Mouse (Mus musculus): ENCODE results near the gene Lfng.

The Lfng gene

DNA sequence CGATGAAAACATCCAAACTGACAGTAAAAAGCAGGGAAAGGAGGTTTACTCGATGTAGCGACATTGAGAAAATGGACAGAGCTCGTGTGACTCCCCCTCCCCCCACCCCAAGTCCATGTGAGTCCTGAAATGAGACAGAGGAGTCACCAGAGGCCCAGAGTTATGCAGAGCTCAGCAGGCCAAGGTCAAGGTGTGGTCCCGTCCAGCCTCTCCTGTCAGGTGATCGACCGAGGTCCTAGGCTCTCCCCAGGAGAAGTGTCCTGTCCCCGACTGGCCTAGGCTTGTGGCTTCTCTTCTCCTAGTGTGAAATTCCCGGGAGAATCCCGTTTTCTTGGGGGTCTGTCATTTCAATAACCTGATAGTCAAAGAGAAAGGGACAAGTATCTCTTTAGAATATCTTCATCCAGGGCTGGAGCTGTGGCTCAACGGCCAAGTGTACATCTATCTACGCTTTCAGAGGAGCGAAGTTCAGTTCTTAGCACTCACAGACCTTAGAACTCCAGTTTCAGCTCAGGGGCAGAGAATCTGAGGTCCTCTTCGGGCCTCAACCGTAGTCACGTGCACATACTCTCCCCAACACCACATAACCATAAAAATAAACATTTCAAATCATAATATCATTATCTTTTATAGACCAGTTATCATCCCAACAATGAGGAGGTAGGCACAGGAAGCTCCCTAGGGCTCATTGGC is 17.9 kb upstream of the Lfng start:
- no peak for DNase-seq (ENCODE audit: low read depth, low spot score)

DNA sequence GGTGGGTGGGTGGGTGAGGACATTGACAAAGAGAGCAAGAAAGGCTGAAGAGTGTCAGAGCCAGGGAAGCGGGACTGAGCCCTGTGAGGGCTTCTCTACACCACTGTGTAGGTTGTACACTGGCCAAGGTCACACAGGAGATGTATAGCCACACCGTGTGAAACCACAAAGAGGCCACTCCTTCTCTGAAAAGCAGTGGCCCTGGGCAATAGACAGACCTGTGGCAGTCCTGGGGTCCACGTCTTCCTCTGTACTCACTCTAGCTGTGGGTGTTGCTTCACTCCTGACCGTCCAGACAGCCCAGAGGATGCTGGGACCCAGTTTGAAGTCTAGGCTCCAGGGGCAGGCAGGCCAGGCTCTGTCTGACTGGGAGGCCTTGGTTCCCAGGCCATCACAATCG is 12.3 kb upstream of the Lfng start:
- DNase-seq (ENCODE audit: low read depth, low spot score): no peak

DNA sequence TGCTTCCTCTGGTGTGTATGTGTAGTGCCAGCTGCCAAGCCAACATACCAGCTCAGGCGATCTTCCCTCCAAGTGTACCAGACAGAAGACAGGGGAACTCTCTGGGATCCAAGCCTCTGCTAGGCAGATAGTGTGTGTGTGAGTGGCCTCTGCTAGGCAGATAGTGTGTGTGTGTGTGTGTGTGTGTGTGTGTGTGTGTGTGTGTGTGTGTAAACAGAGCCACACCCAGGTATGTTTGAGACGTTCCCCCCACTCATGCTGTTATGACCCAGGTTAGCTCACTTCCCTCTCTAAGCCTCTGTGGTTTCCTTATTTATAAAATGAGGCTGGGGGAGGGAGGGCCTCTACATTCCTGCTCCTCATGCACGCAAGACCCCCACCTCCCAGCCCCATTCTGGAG is 10.7 kb upstream of the Lfng start:
- DNase-seq (ENCODE audit: low read depth, low spot score): no peak

DNA sequence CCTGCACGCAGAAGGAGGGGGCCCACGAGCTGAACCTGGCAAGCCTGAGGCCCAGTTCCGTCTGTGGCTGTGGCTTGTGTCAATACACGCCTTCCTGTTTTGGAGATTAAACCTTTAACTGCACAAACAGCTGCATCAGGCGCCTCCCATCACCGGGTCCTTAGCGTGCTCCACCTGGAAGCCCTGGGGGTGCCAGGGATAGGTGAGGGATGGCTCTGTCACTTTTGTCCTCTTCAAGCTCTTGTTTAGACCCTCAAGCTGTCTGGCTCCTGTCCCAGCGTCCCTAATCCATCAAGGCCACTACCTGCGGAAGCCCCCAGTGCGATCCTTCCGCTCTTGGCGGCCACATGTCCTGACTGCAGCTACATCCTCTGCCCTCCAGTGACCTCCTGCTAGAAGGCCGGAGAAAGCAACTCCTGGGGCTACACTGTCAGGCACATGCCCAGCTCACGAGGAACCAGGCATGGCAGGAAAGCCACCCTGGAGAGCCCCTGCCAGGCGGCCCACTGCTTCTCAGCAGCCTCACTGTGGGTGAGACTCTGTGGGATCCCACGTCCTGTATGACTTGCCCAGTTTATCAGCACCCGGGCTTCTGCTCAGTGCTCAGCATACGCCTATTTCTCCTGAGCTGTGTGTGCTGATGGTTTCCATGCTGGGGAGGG is 10.1 kb upstream of the Lfng start:
- DNase-seq (ENCODE audit: low read depth, low spot score): no peak

DNA sequence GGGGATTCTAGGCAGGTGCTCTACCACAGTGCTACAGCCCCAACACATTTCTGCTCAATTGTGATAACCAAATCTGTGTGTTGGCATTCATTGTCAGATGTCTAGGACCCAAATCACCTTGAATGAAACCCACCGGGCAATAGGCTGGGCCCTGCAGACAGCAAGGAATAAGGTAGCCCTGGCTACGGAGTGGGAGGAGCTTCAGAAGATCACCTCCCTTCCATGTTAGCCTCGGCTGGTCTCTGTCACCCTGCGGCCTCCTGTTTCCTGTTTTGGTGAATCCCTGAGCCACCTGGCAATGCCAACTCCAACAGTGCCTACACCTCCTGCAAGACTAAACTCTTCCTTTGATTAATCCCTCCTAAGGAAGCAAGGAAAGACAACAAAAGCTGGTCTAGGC is 9.3 kb upstream of the Lfng start:
- no peak for DNase-seq (ENCODE audit: low read depth, low spot score)

DNA sequence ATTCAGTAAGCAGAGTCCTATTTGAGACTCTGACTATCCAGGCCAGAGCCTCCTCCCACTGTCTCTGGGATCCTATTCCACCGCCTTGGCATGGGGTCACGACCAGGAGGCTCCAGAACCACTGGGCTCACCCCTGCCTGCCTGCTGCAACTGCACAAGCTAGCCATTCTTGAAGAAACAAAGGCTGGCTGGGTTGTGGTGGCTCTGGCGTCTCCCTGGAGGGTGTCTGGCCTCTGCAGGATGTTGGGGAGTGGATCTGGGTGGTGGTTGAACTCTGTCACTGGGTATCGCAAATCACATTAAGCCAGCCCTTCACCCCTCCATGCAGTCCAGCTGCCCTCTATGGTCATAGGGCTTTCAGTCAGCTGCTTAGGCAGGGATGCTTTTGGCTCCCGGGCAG is 7.2 kb upstream of the Lfng start:
- DNase-seq (ENCODE audit: low read depth, low spot score): no peak

DNA sequence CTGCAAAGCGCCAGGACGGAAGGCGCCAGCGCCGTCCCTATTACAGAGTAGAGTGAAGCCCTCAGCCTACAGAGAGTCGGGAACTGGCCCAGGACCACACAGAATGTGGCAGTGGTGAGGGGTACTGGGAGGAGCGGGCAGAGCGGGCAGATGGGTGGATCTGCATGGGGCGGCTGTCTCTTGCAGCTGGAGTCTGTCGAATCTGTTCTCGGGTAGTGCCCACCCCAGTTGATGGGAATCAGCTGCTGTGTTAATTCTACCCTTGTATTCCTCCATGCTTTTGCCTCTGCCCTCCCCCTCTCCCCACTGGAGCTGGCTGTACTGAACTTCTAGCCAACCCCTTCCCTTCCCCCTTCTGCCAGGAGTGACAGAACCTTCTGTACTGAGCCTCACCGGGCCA is 5.4 kb upstream of the Lfng start:
- no peak for DNase-seq (ENCODE audit: low read depth, low spot score)

DNA sequence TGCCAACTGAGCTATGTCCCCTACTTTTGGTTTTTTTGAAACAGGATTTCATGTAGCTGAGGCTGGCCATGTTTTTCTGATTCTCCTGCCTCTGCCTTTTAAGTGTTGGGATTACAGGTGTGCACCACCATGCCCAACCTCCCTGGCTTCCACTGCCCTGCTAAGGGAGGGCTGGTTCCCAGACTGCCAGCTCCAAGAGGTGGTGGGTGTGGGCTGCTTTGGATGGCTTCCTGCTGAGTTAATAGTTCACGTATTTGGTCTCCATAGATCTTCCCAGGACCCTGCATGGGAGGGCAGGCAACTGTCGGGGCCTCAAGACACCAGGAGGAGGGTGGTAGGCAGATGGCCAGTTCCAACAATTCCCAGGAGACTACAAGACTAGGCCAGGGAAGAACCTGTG is 4.6 kb upstream of the Lfng start:
- no peak for DNase-seq (ENCODE audit: low read depth, low spot score)

DNA sequence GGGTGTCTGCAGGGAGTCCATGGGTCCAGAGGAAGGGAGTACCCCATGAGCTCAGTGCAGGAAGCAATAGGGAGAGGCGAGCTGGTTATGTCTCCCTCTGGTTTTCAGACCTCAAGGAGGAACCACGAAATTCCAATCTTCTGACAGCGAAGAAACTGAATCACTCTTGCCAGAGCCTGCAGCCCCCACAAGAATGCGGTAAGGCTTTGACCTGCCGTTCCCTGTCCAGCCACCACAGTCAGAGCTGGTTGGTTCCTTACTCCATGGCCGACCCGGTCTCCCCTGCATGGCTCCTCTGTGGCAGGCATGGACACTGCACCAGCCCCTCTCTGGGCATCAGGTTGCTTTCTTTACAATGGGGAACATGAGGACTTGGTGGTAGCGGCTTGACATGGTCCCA is 2.7 kb upstream of the Lfng start:
- DNase-seq (ENCODE audit: low read depth, low spot score): no peak

DNA sequence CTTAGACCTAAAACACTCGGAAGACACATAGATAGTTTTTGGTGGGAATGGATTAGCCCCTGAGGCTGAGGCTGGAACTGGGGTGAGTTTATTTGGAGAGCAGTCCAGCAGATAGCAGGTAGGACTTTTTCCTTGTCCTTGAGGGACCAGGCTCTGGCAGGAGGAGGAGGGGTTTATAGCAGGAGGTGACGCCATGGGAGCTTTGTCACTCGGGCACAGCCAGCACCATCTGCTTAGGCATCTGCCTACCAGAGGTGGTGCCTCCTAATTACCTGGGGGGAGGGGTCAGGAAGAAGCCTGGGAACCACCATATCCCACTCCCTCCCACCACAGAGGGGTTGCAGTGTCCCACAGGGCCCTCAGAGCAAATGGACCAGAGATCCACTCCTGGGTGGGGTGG is 1.9 kb upstream of the Lfng start:
- DNase-seq (ENCODE audit: low read depth, low spot score): no peak

DNA sequence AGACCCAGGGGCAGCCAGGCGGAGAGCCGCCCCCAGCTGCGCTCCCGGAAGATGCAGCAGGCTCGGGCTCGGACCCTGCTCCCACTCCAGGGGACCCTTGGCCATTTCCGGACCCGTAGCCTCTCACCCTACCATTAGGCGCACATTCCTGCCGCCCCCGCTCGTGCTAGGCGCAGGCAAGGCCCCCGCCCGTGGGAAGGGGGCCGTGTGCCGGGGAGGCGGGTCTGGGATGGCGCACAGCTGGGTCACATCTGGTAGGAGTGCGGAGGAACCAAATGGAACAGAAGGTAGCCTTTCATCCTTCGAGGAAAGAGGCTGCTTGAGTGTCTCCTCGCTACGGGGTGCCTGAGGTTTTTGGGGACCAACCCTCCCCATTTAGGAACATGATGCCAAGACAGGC is 734 bp upstream of the Lfng start:
- no peak for DNase-seq (ENCODE audit: low read depth, low spot score)

DNA sequence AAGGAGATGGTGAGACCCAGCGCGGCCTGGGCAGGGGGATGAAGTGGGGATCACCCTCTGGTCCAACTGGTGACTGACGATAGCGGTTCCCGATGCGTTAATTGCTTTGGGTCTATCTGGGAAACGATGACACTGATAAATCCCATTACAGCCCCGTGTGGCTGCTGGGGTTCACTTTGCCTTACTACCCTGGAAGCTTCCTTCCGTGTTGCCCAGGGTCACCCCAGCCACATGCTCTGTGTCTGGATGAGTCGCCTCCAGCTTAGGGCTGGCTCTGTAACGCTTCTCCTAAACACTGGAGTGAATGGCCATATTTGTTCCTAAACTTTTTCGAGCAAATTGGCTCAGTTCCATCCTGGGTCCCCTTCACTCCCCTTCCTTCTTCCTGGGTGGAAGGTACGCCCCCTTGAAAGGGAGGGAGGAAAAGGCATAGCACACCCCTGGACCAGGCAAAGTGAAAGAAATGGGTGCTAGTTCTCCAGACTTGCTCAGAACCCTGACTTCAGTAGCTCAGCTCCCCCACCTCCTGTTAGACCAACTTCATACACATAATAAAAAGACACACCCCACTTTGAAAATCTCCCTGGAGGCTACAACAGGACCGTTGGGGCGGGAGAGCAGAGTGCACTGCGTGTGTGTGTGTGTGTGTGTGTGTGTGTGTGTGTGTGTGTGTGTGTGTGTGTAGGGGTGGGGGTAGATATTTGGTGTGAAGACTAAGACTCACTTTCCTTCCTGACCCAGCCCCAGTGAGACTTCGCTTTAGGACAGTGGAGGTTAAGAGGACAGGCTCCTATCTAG is 915 bp downstream of the Lfng start:
- DNase-seq (ENCODE audit: low read depth, low spot score): no peak

DNA sequence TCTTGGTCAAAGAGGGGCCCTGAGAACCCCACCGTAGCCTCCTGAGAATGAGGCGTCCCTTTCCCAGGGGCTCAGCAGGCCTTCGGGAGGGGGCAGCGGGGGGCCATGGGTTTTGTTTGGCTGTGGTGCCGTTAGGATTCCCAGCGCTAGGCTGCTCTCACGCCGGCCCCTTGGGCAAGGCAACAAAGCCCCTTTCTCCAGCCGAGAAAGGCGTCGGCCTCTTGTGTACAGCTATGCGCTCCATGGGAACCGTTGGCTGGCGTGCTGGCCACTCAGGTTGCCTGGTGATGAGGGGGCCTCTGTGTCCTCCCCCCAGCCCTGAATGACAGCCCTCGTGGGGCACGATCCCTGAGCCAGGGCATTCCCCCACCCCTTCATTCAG is 1.5 kb downstream of the Lfng start:
- DNase-seq (ENCODE audit: low read depth, low spot score): no peak

DNA sequence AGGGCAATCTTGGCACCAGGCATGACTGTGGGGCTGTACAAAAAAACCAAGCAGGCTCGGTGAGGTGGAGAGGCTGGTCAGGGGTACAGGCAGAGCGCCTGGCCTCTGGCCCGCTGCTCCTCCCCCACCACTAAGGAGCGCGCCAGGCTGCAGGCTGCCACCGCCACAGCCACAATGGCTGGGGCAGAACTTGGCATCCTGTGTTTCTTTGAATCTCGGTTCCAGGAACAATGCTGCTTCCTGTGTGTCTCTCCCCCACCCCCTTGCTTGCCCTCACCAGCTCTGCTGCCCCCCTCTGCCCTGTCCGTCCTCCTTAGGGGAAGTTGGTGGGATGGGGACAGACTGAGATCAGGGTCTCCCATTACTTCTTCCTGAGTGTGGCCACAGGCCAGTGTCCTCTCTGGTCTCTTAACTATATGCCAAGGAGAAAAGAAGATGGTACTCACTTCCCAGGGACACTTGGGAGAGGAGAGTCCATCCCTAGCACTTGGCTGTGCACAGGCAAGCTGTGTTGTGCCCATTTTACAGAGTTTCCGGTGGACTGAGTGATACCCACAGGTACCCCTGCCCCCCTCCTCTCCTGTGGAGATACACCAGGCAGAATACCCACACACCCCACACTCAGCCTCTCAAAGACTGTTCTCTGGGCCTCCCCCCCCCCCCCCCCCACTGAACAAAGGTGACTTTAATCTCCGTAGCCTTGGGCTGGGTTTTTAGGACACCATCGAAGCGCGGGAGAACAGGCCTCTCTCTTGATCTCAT is 2.6 kb downstream of the Lfng start:
- no peak for DNase-seq (ENCODE audit: low read depth, low spot score)

DNA sequence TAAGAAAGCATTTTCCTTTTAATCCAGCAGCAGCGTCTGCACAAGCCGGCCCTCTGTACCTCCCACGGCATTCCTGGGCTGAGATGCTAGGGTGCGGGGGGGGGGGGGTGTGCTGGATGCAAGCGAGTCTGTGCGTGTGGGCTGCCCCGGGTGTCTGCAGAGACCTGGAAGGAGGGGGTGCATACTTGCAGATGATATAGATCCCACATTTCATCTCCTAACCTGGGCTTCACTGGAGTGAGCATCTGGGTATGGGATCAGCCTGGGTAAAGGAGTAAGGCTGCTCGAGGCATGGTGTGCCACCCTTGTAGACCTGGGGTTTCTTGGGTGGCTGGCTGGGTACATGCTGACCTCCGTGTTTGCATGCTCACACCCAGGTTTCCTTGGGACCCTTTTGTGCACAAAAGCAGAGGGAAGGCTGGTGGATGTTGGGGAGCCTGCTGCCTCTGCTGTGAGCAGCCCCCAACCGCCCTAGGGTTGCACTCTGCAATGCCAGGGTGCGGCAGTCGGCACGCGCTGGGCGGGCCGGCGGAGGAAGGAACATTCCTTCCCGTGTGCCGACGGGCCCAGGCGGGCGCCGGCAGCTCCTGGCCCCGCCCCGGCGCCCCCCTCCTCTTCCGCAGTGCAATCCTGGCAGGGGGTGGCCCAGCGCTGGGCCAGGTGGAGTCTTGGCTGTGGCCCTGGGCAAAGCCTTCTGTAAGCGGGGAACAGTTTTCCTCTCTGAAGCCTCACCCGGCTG is 3.3 kb downstream of the Lfng start:
- no peak for DNase-seq (ENCODE audit: low read depth, low spot score)

DNA sequence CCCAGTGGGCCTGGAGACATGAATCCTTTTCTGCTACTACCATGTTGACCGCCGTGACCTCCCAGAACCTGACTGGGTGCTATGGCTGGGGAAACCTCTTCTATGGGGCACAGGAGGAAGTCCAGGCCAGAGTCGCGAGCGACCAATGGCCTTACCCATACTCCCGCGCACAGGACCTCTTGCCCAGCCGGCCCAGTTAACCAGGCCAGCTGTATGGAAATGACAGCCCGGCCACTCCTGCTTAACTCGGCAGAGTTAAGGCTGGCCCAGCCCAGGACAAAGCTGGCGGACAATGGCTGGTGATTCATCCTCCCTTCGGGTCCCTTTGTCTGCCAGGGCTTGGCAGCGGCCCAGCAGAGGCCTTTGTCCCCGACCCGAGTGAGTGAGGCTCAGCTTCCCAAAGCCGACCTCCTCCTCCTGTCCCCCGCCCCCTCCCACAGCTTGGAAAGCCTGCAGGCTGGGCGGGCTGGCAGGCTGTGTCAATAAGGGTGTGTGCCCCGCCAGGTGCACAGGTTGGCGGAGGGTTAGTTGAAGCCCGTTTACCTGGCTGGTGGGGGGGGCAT is 4.0 kb downstream of the Lfng start:
- peak; percentile 62 for DNase-seq (ENCODE audit: low read depth, low spot score)

DNA sequence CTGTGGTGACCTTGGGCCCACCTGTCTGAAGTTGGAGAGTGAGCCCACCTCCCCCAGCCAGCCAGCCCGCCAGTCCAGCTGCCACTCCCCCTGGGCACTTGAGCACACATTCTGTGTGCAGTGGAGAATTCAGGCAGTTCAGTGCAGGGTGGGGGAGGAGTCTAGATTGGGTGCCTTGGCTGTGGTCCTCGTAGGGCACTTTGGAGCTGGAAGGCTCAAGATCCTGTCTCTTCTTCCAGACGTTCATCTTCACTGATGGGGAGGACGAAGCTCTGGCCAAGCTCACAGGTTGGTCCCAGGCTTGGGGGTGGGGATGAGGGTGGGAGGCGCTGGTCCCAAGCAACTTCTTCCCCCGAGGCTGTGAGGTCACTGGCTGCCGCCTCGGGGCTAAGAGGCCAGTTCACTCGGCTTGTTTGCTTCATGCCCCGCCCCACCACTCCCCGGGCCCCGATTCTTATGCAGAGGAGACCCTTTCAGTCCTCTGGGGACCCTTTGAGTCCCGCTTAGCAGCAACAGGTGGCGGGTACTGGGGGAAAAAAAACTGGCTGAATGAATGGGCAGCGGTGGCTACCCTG is 4.6 kb downstream of the Lfng start:
- DNase-seq (ENCODE audit: low read depth, low spot score): no peak

DNA sequence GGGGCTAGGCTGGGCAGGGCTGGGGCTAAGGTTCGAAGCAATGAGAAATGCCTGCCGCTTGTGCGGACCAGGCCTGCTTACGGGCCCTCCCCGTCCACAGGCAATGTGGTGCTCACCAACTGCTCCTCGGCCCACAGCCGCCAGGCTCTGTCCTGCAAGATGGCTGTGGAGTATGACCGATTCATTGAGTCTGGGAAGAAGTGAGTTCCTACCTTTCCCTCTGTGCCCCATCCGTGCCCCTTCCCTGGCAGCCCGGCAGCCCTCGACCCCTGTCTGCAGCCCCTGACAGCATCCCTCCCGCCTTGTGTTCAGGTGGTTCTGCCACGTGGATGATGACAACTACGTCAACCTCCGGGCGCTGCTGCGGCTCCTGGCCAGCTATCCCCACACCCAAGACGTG is 5.1 kb downstream of the Lfng start:
- no peak for DNase-seq (ENCODE audit: low read depth, low spot score)

DNA sequence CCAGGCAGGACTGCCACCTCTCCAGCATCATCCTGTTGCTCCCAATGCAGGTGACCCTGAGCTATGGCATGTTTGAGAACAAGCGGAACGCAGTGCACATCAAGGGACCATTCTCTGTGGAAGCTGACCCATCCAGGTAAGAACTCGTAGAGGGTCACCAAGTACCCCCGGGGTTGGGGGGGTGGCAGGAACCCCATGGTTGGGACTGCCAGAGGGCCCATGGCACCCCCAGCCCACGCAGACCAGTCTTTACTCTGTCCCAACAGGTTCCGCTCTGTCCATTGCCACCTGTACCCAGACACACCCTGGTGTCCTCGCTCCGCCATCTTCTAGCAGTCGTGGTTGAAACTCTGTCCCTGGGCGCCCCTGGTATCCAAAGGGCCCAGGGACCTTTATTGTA is 7.0 kb downstream of the Lfng start:
- DNase-seq (ENCODE audit: low read depth, low spot score): no peak

DNA sequence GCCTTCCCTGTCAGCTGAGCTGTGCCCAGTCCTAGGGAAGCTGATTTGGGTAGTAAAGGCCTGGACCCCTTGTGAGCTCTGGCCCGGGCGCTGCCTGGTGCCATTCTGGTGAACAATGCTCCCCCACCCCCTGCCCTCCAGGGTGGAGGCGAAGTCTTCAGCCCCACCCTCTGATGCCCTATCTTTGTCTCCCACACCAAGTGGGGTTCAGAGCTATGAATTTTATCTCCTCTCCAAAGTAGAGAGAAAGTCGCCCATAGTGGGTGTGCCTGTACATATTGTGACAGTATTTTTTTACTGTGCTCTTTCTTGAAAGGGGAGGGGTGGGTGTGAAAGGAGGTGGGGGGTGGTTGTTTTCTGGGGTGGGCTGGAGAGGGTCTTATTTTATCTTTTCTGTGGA is 7.7 kb downstream of the Lfng start:
- DNase-seq (ENCODE audit: low read depth, low spot score): no peak

Data from telencephalon, adult 2 months (tissue).